Mouse (Mus musculus) liver, embryonic 14.5 days (tissue): Measurements from ENCODE around the gene Rab43. TPM values are rescaled to one million over a fixed set of nuclear protein-coding genes. Genes with fewer than 3 reads are reported as not detected.

Experiments used
- ATAC-seq: fragments of 200-750 bp; cut with Nextera tagmentation; 2 replicates; pipeline ENCODE4 v1.8.0; 2017; ENCODE audit warnings: moderate number of reproducible peaks, mild to moderate bottlenecking, moderate library complexity; ENCODE audit not compliant: insufficient read depth
- DNase-seq, 3 experiments: peaks; one replicate each; pipeline ENCODE4 v3.0.0-alpha.2; 2012 to 2013; ENCODE audit warnings: low read depth in 3 of 3, low spot score in 3 of 3
- H3K27ac ChIP-seq: fragments of 300-500 bp; sonication (generic); 2 replicates; pipeline ENCODE4 v1.5.1; 2014; ENCODE audit warnings: moderate library complexity, mild to moderate bottlenecking, control low read depth, inconsistent platforms
- H3K27me3 ChIP-seq: fragments of 300-500 bp; sonication (generic); 2 replicates; pipeline ENCODE4 v1.6.1; 2014; ENCODE audit warnings: mild to moderate bottlenecking, low read length, moderate library complexity; ENCODE audit not compliant: control insufficient read depth, insufficient read depth
- H3K36me3 ChIP-seq: fragments of 300-500 bp; sonication (generic); replicated peaks from 2 replicates; pipeline ENCODE4 v1.6.1; 2014; ENCODE audit warnings: low read depth; ENCODE audit not compliant: control insufficient read depth, insufficient read depth
- H3K4me1 ChIP-seq, 2 experiments: fragments of 200-500 bp in 1 of 2; fragments of 300-500 bp in 1 of 2; sonication (generic) in 1 of 2; replicated peaks; 2 replicates each; pipeline ENCODE4 v1.6.1; 2012 to 2014; ENCODE audit warnings: antibody characterized with exemption in 1 of 2, inconsistent platforms in 1 of 2, low read length in 1 of 2; ENCODE audit not compliant: control insufficient read depth in 2 of 2, insufficient read depth in 2 of 2
- H3K4me2 ChIP-seq: fragments of 300-500 bp; sonication (generic); 2 replicates; pipeline ENCODE4 v1.6.1; 2014; ENCODE audit warnings: low read depth, mild to moderate bottlenecking, control low read depth, moderate library complexity
- H3K4me3 ChIP-seq, 2 experiments: fragments of 200-500 bp in 1 of 2; fragments of 300-500 bp in 1 of 2; sonication (generic) in 1 of 2; 2 replicates each; pipeline ENCODE4 v1.5.1; 2012 to 2014; ENCODE audit warnings: low read depth in 2 of 2, low read length in 2 of 2, mild to moderate bottlenecking in 2 of 2, control low read depth in 1 of 2, inconsistent platforms in 1 of 2, moderate library complexity in 1 of 2; ENCODE audit not compliant: insufficient read depth in 1 of 2
- H3K9ac ChIP-seq: fragments of 300-500 bp; sonication (generic); replicated peaks from 2 replicates; pipeline ENCODE4 v1.6.1; 2014; ENCODE audit warnings: mild to moderate bottlenecking, control low read depth, moderate library complexity
- H3K9me3 ChIP-seq: fragments of 300-500 bp; sonication (generic); 2 replicates; pipeline ENCODE4 v1.6.1; 2016; ENCODE audit warnings: low read length, mixed read lengths; ENCODE audit not compliant: control insufficient read depth
- CTCF ChIP-seq: IDR thresholded peaks from 2 replicates; pipeline ENCODE4 v1.5.1; 2016; ENCODE audit warnings: antibody characterized with exemption, low read depth, control low read depth
- EP300 ChIP-seq: IDR thresholded peaks from 2 replicates; pipeline ENCODE4 v1.6.1; 2016; ENCODE audit warnings: antibody characterized with exemption, low read depth
- WGBS: fragments of 180-500 bp; shearing (Covaris S2); extraction: QIAGEN DNeasy Blood & Tissue Kit; methylation state at CpG from one replicate; pipeline ENCODE4 v1.1.7; 2014; ENCODE audit not compliant: insufficient replicate concordance; 5-methylcytosine and 5-hydroxymethylcytosine counted together
- polyA plus RNA-seq, 2 experiments: library from polyadenylated mRNA; depleted of rRNA in 1 of 2; stranded (reverse) in 1 of 2; unstranded in 1 of 2; fragments of >200 nt; fragmentation: Nextera tagmentation in 1 of 2; extraction: Ambion mirVana in 1 of 2; gene quantifications; 2 replicates each; pipeline versions ENCODE4 v1.2.1 to v1.2.3; 2012 to 2014

Gene Rab43
- polyA plus RNA-seq, 2 experiments, result 21.9 to 25.9 TPM

DNA sequence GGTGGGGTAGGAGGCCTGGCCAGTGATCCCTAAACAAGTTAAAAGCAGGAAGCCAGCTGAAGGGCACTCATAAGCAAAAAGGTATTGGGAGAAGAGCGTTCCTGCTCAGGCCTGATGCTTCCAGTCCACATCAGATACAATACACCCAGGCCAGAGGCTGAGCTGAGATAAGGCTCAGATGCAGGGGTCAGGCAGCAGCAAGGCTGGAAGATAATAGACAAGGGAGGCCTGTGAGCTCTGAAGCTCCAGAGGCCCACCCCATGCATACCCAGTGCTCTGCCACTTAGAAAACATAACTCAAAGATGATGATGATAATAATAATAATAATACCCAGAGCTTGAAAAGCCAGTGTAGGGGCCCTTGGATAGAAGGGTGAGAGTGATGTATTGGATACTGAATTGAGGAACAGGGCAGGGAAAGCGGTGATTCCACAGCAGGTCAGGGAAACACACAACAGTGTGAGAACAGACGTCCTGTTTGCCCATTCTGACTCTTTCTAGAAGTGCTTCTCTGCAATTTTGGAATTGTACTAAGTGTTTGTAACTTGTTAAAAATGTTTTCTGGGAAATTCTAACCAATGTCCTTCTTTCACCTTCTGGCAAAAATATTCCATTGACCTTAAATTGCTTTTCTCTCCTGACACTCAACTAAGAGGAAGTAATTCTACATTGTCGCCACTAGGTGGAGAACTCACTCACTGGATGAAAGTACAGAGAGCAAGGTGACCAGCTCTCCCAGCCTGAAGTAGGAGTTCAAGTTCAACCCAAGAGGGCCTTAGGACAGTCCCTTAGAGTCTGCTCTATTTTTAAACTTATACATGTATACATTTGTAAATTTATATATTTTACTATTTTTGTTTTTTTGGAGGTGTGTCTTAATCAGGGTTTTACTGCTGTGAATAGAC is 48.3 kb downstream of the Rab43 start:
- H3K4me1 ChIP-seq, result peaks cover 17 to 29% of the 10 kb centered on the region in 2 experiments
- H3K27ac ChIP-seq, result peak overlapping the region; percentile 78
- peak overlapping the region; percentile 45 for H3K4me2 ChIP-seq
- H3K36me3 ChIP-seq, result no peaks in the 10 kb centered on the region
- TF ChIP-seq EP300 (peak; percentile 96), CTCF (peak; percentile 81)
- DNase-seq (peak; percentile 68 to 77 (median 74)), ATAC-seq (peak; percentile 99)
- 28% methylated on average over 4 of the region's 4 CpGs for WGBS
- H3K9ac ChIP-seq, result peak overlapping the region; percentile 54
- no peaks in the 10 kb centered on the region for H3K9me3 ChIP-seq
- no peaks in the 10 kb centered on the region for H3K27me3 ChIP-seq
- no peak overlapping the region for H3K4me3 ChIP-seq

DNA sequence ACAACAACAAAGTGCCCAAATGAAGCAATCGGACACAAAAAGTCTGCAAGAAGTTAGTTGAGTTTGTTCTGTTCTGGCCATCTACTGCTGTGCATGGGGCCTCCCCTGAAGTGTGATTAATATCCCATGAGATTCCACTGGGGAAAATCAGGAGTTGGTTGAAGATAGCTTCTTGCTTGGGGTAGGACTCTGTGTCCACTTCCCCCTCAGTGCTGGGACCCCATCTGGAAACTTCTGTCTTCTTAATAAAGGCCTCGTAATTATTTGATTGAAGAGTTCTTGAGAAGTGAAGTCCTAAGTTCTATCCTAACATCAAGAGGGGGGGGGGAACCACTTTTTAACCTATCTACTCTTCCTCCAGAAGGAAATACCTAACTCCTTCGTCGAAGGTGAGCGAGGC is 49.8 kb downstream of the Rab43 start:
- Histone ChIP-seq H3K4me3 (no peak overlapping the region), H3K27me3 (no peaks in the 10 kb centered on the region), H3K36me3 (no peaks in the 10 kb centered on the region), H3K4me1 (peaks cover 17 to 29% of the 10 kb centered on the region in 2 experiments), H3K9me3 (no peaks in the 10 kb centered on the region), H3K4me2 (no peak overlapping the region), H3K9ac (no peak overlapping the region), H3K27ac (peak overlapping the region; percentile 78)
- no peak for TF ChIP-seq EP300
- TF ChIP-seq CTCF, result no peak
- 77% methylated on average over 5 of the region's 5 CpGs for WGBS
- ATAC-seq (no peak), DNase-seq (no peak)

DNA sequence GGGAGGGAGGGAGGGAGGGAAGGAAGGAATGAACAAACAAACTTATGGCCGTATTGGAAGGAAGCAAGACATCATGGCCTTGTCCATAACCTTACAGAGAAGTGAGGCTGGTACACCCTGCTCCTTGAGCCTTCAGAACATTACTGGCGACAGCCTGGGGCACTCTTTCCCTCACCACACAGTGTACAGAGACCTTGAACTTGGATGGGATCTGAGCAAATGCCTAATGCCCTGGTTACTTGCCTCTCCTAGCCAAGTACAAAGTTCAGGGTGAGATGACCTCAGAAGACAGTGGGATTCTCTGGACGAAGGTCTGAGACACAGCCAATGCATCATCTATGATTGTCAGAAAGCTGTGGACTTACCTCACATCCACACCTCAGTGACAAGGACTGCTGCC is 52.1 kb downstream of the Rab43 start:
- Histone ChIP-seq H3K9me3 (no peaks in the 10 kb centered on the region), H3K4me3 (no peak overlapping the region), H3K4me1 (peaks cover 17 to 30% of the 10 kb centered on the region in 2 experiments), H3K9ac (no peak overlapping the region), H3K27me3 (no peaks in the 10 kb centered on the region), H3K27ac (no peak overlapping the region), H3K36me3 (no peaks in the 10 kb centered on the region), H3K4me2 (no peak overlapping the region)
- TF ChIP-seq EP300 (no peak), CTCF (no peak)
- no peak for ATAC-seq
- no peak for DNase-seq
- WGBS, result 60% methylated on average over 3 of the region's 3 CpGs

DNA sequence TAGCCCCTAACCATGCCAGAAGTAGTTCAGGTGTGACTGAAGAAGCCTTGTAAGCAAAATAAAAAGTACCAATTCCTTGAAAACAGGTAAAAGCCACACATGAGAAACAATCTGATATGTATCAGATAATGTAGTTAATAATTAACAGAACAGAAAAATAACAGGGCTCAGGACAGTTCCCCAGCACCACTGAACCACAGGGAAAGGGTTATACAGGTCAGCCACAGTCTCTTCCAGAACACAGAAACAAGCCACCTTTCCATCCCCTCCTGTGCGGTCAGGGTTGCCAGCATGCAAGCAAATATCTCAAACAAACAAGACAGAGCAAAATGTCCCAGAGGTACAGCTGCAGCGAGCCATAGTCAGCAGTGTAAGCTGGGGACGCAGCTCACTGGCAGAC is 52.6 kb downstream of the Rab43 start:
- TF ChIP-seq CTCF (no peak), EP300 (no peak)
- WGBS, result 64% methylated on average over 3 of the region's 3 CpGs
- H3K27me3 ChIP-seq, result no peaks in the 10 kb centered on the region
- H3K9ac ChIP-seq, result no peak overlapping the region
- no peak overlapping the region for H3K4me3 ChIP-seq
- no peak overlapping the region; the same call in 1 of the 2 replicates for H3K27ac ChIP-seq
- ATAC-seq, result no peak
- peaks cover 17 to 32% of the 10 kb centered on the region in 2 experiments for H3K4me1 ChIP-seq
- peak overlapping the region; percentile 9; the same call in 1 of the 2 replicates for H3K4me2 ChIP-seq
- no peaks in the 10 kb centered on the region for H3K36me3 ChIP-seq
- DNase-seq, result no peak
- H3K9me3 ChIP-seq, result no peaks in the 10 kb centered on the region

DNA sequence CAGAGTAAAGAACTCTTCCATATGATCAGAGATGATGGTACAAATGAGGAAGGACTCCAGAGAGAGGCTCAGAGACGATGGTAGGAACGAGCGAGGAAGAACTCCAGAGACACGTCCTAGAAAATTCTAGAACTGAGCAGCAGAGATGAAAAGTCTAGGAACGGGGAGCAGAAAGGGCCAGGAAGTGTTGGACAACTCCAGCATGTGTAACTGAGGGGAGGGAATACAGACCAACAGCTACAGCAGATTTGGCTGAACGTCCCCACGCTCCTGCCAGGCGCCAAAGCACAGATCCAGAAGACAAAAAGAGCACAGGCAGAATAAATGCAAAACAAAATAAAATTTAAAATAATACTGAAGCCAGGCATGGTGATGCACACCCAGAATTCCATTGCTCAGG is 55.1 kb downstream of the Rab43 start:
- 76% methylated on average over 8 of the region's 8 CpGs for WGBS
- Histone ChIP-seq H3K9me3 (no peaks in the 10 kb centered on the region), H3K4me3 (no peak overlapping the region), H3K9ac (no peak overlapping the region), H3K36me3 (no peaks in the 10 kb centered on the region), H3K27ac (no peak overlapping the region), H3K4me2 (no peak overlapping the region), H3K4me1 (peaks cover 0 to 16% of the 10 kb centered on the region in 2 experiments; a peak in 2 of 4 replicates), H3K27me3 (no peaks in the 10 kb centered on the region)
- TF ChIP-seq CTCF (no peak), EP300 (no peak)
- ATAC-seq (no peak), DNase-seq (no peak)
